Mouse (Mus musculus) bone marrow, adult 2 months (tissue): Measurements from ENCODE around the gene Pacs1.

ENCODE experiments used
- CTCF ChIP-seq: fragments of 200-500 bp; IDR thresholded peaks from 2 replicates; pipeline ENCODE4 v1.5.1; 2011; ENCODE audit warnings: low read length, control low read depth; ENCODE audit not compliant: control insufficient read depth, insufficient read depth
- POLR2A ChIP-seq: fragments of 200-500 bp; IDR thresholded peaks from 2 replicates; pipeline ENCODE4 v1.6.1; 2011; ENCODE audit warnings: low read depth, mild to moderate bottlenecking, control low read depth, low read length, borderline replicate concordance; ENCODE audit not compliant: control insufficient read depth

GRCm38 (mm10) chr19:5164380-5164779 is 108.5 kb downstream of the Pacs1 start:
- TF ChIP-seq CTCF, result peak; percentile 73
- no peak for TF ChIP-seq POLR2A
